Mouse (Mus musculus) erythroblast, embryonic 14.5 days (primary cell): ENCODE results near the gene Ruvbl2. TPM values are rescaled to one million over a fixed set of nuclear protein-coding genes. Genes with fewer than 3 reads are reported as not detected.

Experiments
- H3K27me3 ChIP-seq: 2 replicates; pipeline ENCODE4 v1.6.1; 2012; ENCODE audit warnings: inconsistent platforms; ENCODE audit not compliant: control insufficient read depth
- H3K36me3 ChIP-seq: 2 replicates; pipeline ENCODE4 v1.6.1; 2012; ENCODE audit warnings: mild to moderate bottlenecking, inconsistent platforms; ENCODE audit not compliant: control insufficient read depth
- H3K4me1 ChIP-seq: 2 replicates; pipeline ENCODE4 v1.6.1; 2012; ENCODE audit warnings: inconsistent platforms; ENCODE audit not compliant: control insufficient read depth
- H3K4me3 ChIP-seq: replicated peaks from 2 replicates; pipeline ENCODE3; 2012; ENCODE audit warnings: moderate library complexity, mild to moderate bottlenecking, inconsistent platforms
- H3K9me3 ChIP-seq: 2 replicates; pipeline ENCODE4 v1.6.1; 2012; ENCODE audit warnings: low read length, inconsistent platforms, mixed read lengths; ENCODE audit not compliant: control insufficient read depth
- GATA1 ChIP-seq: IDR thresholded peaks from 2 replicates; pipeline ENCODE4 v1.6.1; 2012; ENCODE audit warnings: low read length, inconsistent platforms, mixed read lengths
- TAL1 ChIP-seq: IDR thresholded peaks from 3 replicates; pipeline ENCODE4 v1.6.1; 2012; ENCODE audit warnings: low read length, inconsistent platforms, mixed read lengths
- polyA plus RNA-seq: library from polyadenylated mRNA; stranded (reverse); fragments of >175 nt; gene quantifications from 2 replicates; pipeline ENCODE4 v1.2.3, GENCODE M21; 2012

Gene Ruvbl2
- polyA plus RNA-seq, 1 experiment = 15.2 TPM

DNA sequence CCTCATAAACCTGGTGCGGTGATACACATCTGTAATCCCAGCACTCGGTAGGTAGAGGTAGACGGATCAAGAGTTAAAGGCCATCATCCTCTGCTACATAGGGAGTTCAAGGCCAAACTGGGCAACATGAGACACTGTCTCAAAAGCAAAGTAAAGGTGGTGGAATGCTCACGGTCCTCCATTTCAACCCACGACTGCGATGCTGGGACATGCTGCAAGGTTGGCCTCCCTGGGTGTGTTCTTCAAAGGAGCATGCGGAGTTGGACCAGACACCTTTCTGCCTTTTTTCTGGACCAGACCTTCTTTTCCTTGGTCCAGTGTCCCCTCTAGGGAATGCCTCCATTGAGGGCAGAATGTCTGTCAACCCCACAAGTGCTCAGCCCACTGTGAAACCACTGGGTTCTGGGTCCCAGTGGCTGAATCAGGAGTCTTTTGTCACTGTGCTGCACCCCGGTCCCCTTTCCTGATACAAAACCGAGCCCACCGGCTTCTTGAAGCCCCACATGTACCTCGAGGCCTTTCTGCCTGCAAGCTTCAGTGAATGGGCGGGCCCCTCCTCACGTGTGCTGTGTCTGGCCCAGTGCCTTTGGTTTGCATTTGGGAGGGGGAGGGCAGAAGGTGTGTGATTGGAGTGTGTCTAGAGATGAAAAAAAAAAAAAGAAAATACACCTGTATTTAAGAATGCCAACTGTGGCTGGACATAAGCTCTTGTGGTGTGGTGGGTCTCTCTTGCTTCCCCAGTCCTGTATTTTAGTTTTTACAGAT, 18.2 kb upstream of the Ruvbl2 start:
- Histone ChIP-seq H3K4me1 (peaks cover 56% of the 10 kb centered on the region), H3K4me3 (peak overlapping the region; percentile 15), H3K9me3 (no peaks in the 10 kb centered on the region), H3K36me3 (peaks cover 53% of the 10 kb centered on the region), H3K27me3 (no peaks in the 10 kb centered on the region; the same call in 1 of the 2 replicates)
- TF ChIP-seq TAL1 (no peak), GATA1 (no peak)

DNA sequence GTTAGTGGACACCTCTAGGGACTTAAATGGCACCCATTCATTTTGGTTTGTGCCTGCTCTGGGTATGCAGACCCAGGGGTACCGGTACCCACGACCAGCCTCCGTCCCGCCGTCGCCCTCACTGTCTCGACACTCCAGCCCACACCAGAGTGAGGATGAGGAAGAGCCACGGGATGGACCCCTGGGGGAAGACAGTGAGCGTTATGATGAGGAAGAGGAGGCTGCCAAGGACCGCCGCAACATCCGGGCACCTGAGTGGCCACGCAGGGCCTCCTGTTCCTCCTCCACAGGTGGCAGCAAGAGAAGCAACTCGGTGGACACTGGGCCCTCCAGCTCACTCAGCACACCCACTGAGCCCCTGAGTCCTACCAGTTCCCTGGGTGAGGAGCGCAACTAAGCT, 17.1 kb upstream of the Ruvbl2 start:
- TF ChIP-seq TAL1 (no peak), GATA1 (no peak)
- Histone ChIP-seq H3K36me3 (peaks cover 45% of the 10 kb centered on the region), H3K4me1 (peaks cover 47% of the 10 kb centered on the region), H3K9me3 (no peaks in the 10 kb centered on the region), H3K27me3 (no peaks in the 10 kb centered on the region; the same call in 1 of the 2 replicates), H3K4me3 (no peak overlapping the region)

DNA sequence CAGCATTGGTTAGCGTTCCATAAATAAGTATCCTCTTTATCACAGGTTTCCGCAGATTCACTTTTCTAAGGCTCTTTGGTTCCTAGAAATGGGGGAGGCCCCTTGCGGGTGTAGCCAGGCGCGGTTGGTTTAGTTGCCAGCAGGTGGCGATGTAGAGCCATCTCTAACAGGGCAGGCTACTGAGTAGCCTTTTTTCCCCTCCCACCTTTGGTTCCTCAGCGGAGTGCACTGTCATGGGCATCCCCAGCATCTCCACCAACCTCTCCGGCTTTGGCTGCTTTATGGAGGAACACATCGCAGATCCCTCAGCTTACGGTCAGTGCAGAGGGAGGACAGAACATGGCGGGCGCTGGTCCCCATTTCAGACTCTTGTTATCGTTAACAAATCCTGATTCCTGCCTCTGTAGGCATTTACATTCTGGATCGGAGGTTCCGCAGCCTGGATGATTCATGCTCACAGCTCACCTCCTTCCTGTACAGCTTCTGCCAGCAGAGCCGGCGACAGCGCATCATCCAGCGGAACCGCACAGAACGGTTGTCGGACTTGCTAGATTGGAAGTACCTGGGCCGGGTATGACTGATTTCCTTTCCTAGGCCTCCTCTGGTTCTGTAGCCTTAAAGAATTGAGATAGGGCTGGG, 13.6 kb upstream of the Ruvbl2 start:
- no peaks in the 10 kb centered on the region for H3K9me3 ChIP-seq
- H3K36me3 ChIP-seq = peaks cover 17% of the 10 kb centered on the region
- H3K27me3 ChIP-seq = no peaks in the 10 kb centered on the region; the same call in 1 of the 2 replicates
- H3K4me1 ChIP-seq = peaks cover 40% of the 10 kb centered on the region
- TF ChIP-seq GATA1 = no peak
- H3K4me3 ChIP-seq = peak overlapping the region; percentile 6

DNA sequence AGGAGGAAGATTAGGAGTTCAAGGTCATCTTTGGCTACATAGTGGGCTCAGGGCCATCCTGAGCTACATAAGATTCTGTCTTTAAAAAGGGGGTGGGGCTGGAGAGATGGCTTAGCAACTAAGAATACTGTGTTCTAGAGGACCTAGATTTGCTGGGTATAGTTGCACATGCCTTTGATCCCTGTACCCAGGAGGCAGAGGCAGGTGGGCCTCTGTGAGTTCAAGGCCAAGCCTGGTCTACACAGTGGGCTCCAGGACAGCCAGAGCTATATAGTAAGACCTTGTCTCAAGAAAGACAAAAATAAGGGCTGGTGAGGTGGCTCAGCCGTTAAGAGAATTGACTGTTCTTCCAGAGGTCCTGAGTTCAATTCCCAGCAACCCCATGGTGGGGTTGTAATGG, 12.1 kb upstream of the Ruvbl2 start:
- no peaks in the 10 kb centered on the region; the same call in 1 of the 2 replicates for H3K27me3 ChIP-seq
- TF ChIP-seq GATA1 (no peak), TAL1 (no peak)
- no peaks in the 10 kb centered on the region for H3K9me3 ChIP-seq
- peaks cover 34% of the 10 kb centered on the region for H3K4me1 ChIP-seq
- H3K4me3 ChIP-seq = no peak overlapping the region
- H3K36me3 ChIP-seq = peaks cover 8% of the 10 kb centered on the region

DNA sequence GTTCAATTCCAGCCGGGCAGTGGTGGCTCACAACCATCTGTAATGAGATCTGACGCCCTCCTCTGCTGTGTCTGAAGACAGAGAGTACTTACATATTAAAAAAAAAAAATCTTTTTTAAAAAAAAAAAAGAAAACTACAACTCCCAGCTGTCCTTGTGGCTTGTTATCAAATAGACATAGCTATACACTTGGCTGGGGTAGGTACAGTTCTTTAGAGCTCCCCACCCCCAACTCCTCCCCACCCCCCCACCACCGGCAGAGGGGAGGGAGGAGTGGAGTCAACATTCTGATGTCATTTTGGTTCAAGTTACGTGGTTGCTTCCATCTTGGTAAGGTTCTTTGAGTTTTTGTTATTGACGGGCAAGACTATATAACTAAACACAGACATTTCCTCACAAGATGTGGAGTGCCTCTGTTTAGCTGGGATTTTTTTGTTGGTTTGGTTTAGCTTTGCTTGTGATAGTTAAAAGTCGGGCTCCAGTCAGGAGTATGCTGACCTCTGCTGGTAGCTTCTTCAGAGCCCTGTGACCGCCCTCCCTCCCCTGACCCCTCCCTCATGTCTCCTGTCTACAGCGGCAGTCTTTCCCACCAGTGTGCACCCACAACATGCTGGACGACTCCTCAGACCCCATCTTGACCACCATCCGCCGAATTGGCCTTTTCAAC, 9.6 kb upstream of the Ruvbl2 start:
- Histone ChIP-seq H3K36me3 (no peaks in the 10 kb centered on the region), H3K4me3 (peak overlapping the region; percentile 44)

DNA sequence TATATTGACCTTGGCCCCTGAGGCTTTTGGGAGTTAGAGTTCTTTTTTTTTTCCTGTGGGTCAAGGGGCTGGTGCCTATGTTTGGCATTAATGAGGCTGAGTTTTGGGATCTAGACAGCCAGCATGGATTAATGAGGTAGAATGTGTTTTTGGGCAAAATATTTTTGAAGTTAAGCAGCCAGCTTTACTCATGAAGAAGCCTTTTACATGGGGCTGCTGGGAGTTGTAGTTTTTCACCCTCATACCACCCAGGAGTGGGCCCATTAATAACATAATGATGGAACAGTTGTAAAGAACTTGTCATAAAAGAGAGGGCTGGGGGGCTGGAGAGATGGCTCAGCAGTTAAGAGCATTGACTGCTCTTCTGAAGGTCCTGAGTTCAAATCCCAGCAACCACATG, 8.7 kb upstream of the Ruvbl2 start:
- H3K36me3 ChIP-seq = no peaks in the 10 kb centered on the region
- no peaks in the 10 kb centered on the region for H3K27me3 ChIP-seq
- peaks cover 23% of the 10 kb centered on the region for H3K4me1 ChIP-seq
- TF ChIP-seq TAL1 (no peak), GATA1 (no peak)
- no peak overlapping the region for H3K4me3 ChIP-seq
- H3K9me3 ChIP-seq = no peaks in the 10 kb centered on the region

More for the DNA sequence above, 9.6 kb upstream of the Ruvbl2 start:
- TF ChIP-seq GATA1 (no peak), TAL1 (no peak)
- Histone ChIP-seq H3K27me3 (no peaks in the 10 kb centered on the region), H3K4me1 (peaks cover 30% of the 10 kb centered on the region), H3K9me3 (no peaks in the 10 kb centered on the region)

DNA sequence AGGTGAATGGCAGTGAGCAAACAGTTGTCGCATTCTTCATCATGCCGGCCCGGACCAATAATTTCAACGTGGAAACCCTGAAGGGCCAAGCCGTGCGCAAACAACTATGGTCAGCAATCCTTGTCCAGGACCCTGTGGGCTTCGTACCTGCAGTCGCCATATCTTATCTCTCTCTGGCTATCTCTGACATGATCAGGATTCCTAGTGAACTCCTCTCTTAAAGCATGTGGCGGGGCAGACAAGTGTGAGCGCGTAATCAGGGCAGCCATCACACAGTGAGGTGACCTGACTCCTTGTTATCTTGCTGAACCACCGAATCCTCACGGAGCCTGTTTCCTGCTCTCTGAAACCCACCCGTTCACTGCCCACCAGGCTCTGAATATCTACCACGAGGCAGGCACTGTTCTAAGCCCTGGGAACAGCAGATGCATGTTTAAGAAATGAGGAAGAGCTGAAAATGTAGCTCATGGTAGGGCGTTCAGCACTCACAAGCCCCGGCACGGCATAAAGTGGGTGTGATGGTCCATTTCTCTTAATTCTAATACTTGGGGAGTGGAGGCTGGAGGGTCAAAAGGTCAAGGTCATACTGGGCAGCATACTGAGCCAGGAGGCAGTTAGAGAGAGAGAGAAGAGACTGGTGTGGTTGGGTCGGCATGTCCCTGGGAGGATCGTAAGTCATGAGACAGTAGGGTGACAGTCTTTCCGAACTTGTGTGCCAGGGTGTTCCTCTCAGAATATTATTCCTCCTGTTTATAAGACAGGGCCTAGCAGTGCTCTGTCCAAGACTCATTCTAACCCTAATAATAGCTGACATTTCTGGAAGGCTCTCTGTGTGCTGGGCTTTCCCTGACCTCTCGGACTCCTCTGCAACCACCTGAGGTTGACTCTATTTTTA, 5.9 kb upstream of the Ruvbl2 start:
- Histone ChIP-seq H3K9me3 (no peaks in the 10 kb centered on the region), H3K27me3 (no peaks in the 10 kb centered on the region), H3K36me3 (no peaks in the 10 kb centered on the region), H3K4me1 (peaks cover 12% of the 10 kb centered on the region), H3K4me3 (no peak overlapping the region)
- TF ChIP-seq GATA1 = no peak
- no peak for TF ChIP-seq TAL1

DNA sequence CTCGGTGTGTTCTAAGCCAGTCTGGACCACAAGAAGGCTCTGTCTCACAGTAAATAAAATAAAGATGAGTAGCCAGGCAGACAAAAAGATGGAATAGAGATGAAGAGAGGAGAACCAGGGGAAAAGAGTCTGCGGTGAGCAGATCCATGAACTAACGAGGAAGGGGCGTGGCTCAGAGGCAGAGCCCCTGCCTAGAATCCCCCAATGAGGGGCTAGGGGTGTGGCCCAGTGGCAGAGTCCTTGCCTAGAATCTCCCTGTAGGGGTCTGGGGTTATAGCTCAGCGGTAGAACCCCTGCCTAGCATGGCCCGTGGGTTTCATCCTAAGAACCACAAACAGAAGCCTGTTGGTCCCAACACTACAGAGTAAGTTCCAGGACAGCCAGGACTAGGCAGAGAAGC, 850 bp downstream of the Ruvbl2 start:
- Histone ChIP-seq H3K4me3 (no peak overlapping the region), H3K27me3 (peaks cover 11% of the 10 kb centered on the region), H3K36me3 (peaks cover 8% of the 10 kb centered on the region), H3K4me1 (peaks cover 35% of the 10 kb centered on the region), H3K9me3 (no peaks in the 10 kb centered on the region)
- no peak for TF ChIP-seq GATA1
- no peak for TF ChIP-seq TAL1
